Mouse (Mus musculus) myocyte (in vitro differentiated cells): ENCODE data around the gene Gm20388.

ENCODE experiments used
- MYOD1 ChIP-seq, 3 experiments: IDR thresholded peaks; one replicate each; pipeline ENCODE4 v1.6.1; 2011; ENCODE audit warnings: control low read depth in 2 of 3, low read depth in 2 of 3, mild to moderate bottlenecking in 2 of 3, moderate library complexity in 1 of 3; ENCODE audit not compliant: insufficient read length in 2 of 3, control insufficient read depth in 1 of 3
- MYOG ChIP-seq, 3 experiments: IDR thresholded peaks; one replicate each; pipeline ENCODE4 v1.6.1; 2011; ENCODE audit warnings: control low read depth in 2 of 3, low read depth in 2 of 3, mild to moderate bottlenecking in 2 of 3; ENCODE audit not compliant: insufficient read length in 2 of 3, control insufficient read depth in 1 of 3, insufficient read depth in 1 of 3
- POLR2A ChIP-seq: IDR thresholded peaks from one replicate; pipeline ENCODE4 v1.6.1; 2011; ENCODE audit warnings: low read depth, mild to moderate bottlenecking, control low read depth, moderate library complexity; ENCODE audit not compliant: insufficient read length

GRCm38 (mm10) chr8:122283356-122284202, 2372.9 kb downstream of the Gm20388 start:
- TF ChIP-seq POLR2A, result no peak
- TF ChIP-seq MYOG (IDR thresholded peaks at IDR 0.05; ENCODE audit: control insufficient read depth in 1 of 3, insufficient read depth in 1 of 3, insufficient read length in 2 of 3, low read depth in 2 of 3), result no peak
- TF ChIP-seq MYOD1 (IDR thresholded peaks at IDR 0.05; ENCODE audit: control insufficient read depth in 1 of 3, insufficient read length in 2 of 3, low read depth in 2 of 3), result no peak
